Mouse (Mus musculus) forebrain, postnatal 0 days (tissue): ENCODE data around the gene Tmem211. TPM values are rescaled to one million over a fixed set of nuclear protein-coding genes. Genes with fewer than 3 reads are reported as not detected.
A peak's percentile ranks its signal among the peaks of the same experiment; 100 is the strongest.

Source experiments
- ATAC-seq: fragments of 200-750 bp; cut with Nextera tagmentation; 2 replicates; pipeline ENCODE4 v1.8.0; 2017; ENCODE audit warnings: mild to moderate bottlenecking, moderate library complexity
- DNase-seq: peaks from one replicate; pipeline ENCODE4 v3.0.0-alpha.2; 2015
- H3K27ac ChIP-seq: fragments of 300-500 bp; sonication (generic); 2 replicates; pipeline ENCODE4 v1.5.1; 2014; ENCODE audit warnings: low read depth, mild to moderate bottlenecking, antibody characterized with exemption, low read length, moderate library complexity, mixed read lengths
- H3K27me3 ChIP-seq: fragments of 300-500 bp; sonication (generic); 2 replicates; pipeline ENCODE4 v1.6.1; 2014; ENCODE audit warnings: mild to moderate bottlenecking, low read length, mixed read lengths; ENCODE audit not compliant: insufficient read depth
- H3K36me3 ChIP-seq: fragments of 300-500 bp; sonication (generic); 2 replicates; pipeline ENCODE4 v1.6.1; 2014; ENCODE audit warnings: mild to moderate bottlenecking, moderate library complexity; ENCODE audit not compliant: insufficient read depth
- H3K4me1 ChIP-seq: fragments of 300-500 bp; sonication (generic); 2 replicates; pipeline ENCODE4 v1.6.1; 2014; ENCODE audit warnings: antibody characterized with exemption; ENCODE audit not compliant: insufficient read depth
- H3K4me2 ChIP-seq: fragments of 300-500 bp; sonication (generic); 2 replicates; pipeline ENCODE4 v1.6.1; 2014; ENCODE audit warnings: low read depth, mild to moderate bottlenecking, moderate library complexity
- H3K4me3 ChIP-seq: fragments of 300-500 bp; sonication (generic); 2 replicates; pipeline ENCODE4 v1.5.1; 2014; ENCODE audit warnings: low read depth, low read length, mixed read lengths
- H3K9ac ChIP-seq: fragments of 300-500 bp; sonication (generic); 2 replicates; pipeline ENCODE4 v1.6.1; 2014; ENCODE audit warnings: mild to moderate bottlenecking
- H3K9me3 ChIP-seq: fragments of 300-500 bp; sonication (generic); 2 replicates; pipeline ENCODE4 v1.6.1; 2016; ENCODE audit warnings: low read length
- CTCF ChIP-seq: sonication (generic); IDR thresholded peaks from 2 replicates; pipeline ENCODE4 v1.5.1; 2016; ENCODE audit warnings: antibody characterized with exemption, control low read depth, low read depth
- WGBS: fragments of 180-500 bp; shearing (Covaris S2); extraction: QIAGEN DNeasy Blood & Tissue Kit; methylation state at CpG from one replicate; pipeline ENCODE4 v1.1.7; 2014; 5-methylcytosine and 5-hydroxymethylcytosine counted together
- polyA plus RNA-seq: library from polyadenylated mRNA; unstranded; fragments of >200 nt; fragmentation: Nextera tagmentation; extraction: Ambion mirVana; gene quantifications from 2 replicates; pipeline ENCODE4 v1.2.1, GENCODE M21; 2015
- total RNA-seq: library from RNA; depleted of rRNA; stranded (reverse); fragments of >200 nt; gene quantifications from 2 replicates; pipeline ENCODE4 v1.2.3, GENCODE M21; 2014

The Tmem211 gene
- total and polyA plus RNA-seq, 2 experiments from 2014 or later: not detected

DNA sequence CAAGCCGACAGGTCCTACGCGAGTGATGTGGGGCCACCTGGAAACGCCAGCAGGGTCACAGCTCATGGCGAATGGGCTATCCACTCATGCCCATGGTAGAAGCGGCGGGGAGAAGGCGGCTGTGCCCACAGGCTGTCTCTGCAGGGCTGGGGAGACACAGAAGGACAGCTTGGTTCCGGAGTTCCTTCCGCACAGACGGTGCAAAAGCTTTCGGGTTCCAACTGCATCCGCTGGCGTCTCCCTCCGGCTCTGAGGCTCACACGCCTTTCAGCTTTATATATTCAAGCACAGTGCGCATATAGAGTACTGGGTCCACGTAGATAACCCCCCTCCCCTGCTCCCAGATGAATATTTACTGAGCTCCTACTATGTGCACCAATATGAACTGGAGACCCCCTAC, 32.9 kb upstream of the Tmem211 start:
- peaks cover 27% of the 10 kb centered on the region; the same call in 1 of the 2 replicates for H3K4me1 ChIP-seq
- no peak for TF ChIP-seq CTCF
- WGBS: 74% methylated on average over 18 of the region's 18 CpGs
- peak overlapping the region; percentile 16 for H3K4me3 ChIP-seq
- peak; percentile 80 for DNase-seq
- peak overlapping the region; percentile 50; the same call in 1 of the 2 replicates for H3K27ac ChIP-seq
- H3K9me3 ChIP-seq: no peaks in the 10 kb centered on the region
- H3K27me3 ChIP-seq: no peaks in the 10 kb centered on the region
- H3K4me2 ChIP-seq: peak overlapping the region; percentile 29
- peak overlapping the region; percentile 22 for H3K9ac ChIP-seq
- ATAC-seq: peak; percentile 58
- peaks cover 3% of the 10 kb centered on the region for H3K36me3 ChIP-seq

DNA sequence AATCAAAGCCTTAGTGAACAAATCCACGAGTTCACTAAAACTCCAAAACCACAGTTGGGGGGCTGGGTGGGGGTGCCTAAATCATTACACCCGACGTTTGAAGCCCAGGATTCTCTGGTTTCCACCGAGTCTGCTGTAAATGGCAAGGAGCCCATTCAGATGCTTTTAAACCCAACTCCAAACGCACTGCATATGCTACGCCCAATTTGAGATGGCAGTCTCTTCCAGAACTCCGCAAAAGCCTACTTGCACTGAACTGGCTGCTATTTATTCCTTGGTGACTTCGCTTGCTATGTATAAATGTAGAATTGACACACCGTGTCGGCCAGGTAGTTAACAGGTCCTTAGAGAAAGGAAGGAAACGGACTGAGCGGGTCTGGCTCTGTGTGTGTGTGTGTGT, 31.3 kb upstream of the Tmem211 start:
- H3K4me1 ChIP-seq: peaks cover 27% of the 10 kb centered on the region; the same call in 1 of the 2 replicates
- ATAC-seq (peak; percentile 69; the same call in 1 of the 2 replicates), DNase-seq (peak; percentile 83)
- H3K27ac ChIP-seq: peak overlapping the region; percentile 71
- H3K4me3 ChIP-seq: no peak overlapping the region
- TF ChIP-seq CTCF: no peak
- no peaks in the 10 kb centered on the region for H3K36me3 ChIP-seq
- H3K9me3 ChIP-seq: no peaks in the 10 kb centered on the region
- no peak overlapping the region for H3K4me2 ChIP-seq
- no peaks in the 10 kb centered on the region for H3K27me3 ChIP-seq
- no peak overlapping the region for H3K9ac ChIP-seq
- 48% methylated on average over 12 of the region's 12 CpGs for WGBS

DNA sequence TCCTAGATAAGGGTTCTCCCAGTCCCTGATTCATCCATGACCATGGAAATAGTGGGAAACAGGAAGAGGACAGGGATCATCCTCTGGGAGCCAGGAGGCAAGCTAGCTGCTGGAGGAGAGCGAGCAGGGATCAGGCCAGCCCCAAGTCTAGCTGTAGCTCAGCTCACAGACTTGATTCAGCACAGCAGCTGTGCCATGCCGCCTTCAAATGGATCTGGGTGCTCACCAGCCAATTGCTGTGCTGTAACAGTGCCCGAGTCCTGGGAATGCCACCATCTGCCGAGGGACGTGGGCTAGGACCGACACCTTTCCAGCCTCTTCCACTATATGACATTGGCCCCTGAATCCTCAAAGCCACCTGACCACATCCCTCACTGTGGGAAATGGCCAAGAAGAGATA, 30.8 kb upstream of the Tmem211 start:
- TF ChIP-seq CTCF: no peak
- no peaks in the 10 kb centered on the region for H3K36me3 ChIP-seq
- H3K4me2 ChIP-seq: no peak overlapping the region
- no peaks in the 10 kb centered on the region for H3K9me3 ChIP-seq
- peak overlapping the region; percentile 71 for H3K27ac ChIP-seq
- WGBS: 61% methylated on average over 6 of the region's 6 CpGs
- no peaks in the 10 kb centered on the region for H3K27me3 ChIP-seq
- H3K9ac ChIP-seq: no peak overlapping the region
- DNase-seq: peak; percentile 68
- ATAC-seq: peak; percentile 47; the same call in 1 of the 2 replicates
- peaks cover 27% of the 10 kb centered on the region; the same call in 1 of the 2 replicates for H3K4me1 ChIP-seq
- no peak overlapping the region for H3K4me3 ChIP-seq

DNA sequence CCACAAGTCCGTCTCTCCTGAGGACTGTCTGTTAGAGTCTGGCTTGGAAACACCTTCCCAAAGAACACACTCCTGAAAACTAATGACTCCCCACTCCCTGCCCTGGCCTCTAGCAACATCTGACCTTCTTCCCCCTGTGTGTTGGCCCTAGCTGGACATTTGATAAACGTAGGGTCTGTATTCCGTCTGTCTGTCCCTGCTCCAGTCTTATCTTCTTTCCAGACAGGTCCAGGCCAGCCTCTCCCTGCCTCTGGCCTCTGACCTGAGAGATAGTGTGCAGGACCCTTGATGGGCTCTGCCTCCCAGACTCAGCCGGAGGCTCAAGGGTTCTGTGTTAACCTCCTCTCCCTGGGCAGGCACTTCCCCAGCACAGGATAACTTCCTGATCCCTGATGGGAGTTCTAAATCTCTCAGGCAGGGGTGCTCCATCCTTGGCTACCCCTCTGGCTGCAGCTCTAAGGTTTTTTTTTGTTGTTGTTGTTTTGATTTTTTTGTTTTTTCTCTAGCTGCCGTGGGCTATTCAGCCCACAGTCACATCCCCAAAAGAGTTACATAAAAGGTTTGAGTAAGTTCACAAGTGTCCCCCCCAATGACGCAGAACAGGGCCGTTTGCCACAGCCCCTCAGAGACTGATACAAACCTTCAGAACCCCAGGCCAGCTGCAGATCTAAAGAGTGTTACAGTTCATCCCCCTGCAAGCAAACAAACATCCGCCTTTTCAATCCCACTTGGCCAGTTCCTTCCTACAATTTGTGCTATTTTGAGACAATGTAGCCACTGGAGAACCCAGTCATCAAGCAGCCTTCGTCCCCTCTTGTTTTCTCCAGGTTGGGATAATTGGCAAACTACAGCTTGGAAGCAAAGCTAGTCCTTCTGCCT, 29.6 kb upstream of the Tmem211 start:
- Histone ChIP-seq H3K4me3 (no peak overlapping the region), H3K9ac (no peak overlapping the region), H3K4me2 (no peak overlapping the region), H3K36me3 (no peaks in the 10 kb centered on the region), H3K27ac (peak overlapping the region; percentile 40; the same call in 1 of the 2 replicates), H3K27me3 (no peaks in the 10 kb centered on the region), H3K9me3 (no peaks in the 10 kb centered on the region), H3K4me1 (peaks cover 19% of the 10 kb centered on the region; the same call in 1 of the 2 replicates)
- 60% methylated on average over 9 of the region's 9 CpGs for WGBS
- ATAC-seq (no peak), DNase-seq (no peak)
- no peak for TF ChIP-seq CTCF

DNA sequence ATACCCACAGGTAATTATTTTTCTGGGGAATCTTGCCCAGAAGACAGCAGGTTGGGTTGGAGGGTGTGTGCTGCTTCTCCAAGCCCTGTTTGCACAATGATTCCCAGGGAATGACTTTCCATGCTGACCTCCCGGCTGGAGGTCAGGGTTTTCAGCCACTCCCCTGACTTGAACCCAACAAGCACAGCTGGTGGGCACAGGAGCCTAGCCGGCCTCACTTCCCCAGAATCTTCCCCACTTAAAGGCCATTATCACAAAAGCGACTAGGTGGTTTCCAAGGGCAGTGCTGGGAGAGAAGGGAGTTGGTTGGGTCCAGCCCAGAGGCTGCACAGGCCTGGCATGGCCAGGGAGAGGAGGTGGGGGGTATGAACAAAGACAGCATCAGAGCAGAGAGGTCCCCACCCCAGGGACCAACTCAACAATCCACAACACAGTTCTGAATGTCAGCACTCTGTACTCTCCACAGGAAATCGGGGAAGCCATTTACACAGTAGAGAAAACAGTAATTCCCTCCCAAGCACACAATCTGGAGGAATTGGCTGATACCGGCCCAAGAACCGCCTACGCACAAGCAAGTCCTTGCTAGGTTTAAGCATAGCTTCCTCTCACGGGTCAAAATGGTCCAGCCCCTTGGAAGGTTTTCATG, 27.5 kb upstream of the Tmem211 start:
- Histone ChIP-seq H3K4me1 (peaks cover 11% of the 10 kb centered on the region; the same call in 1 of the 2 replicates), H3K4me2 (no peak overlapping the region), H3K27ac (no peak overlapping the region), H3K36me3 (no peaks in the 10 kb centered on the region), H3K27me3 (no peaks in the 10 kb centered on the region), H3K4me3 (no peak overlapping the region), H3K9ac (no peak overlapping the region), H3K9me3 (no peaks in the 10 kb centered on the region)
- TF ChIP-seq CTCF: no peak
- DNase-seq (no peak), ATAC-seq (no peak)
- WGBS: 49% methylated on average over 8 of the region's 8 CpGs

DNA sequence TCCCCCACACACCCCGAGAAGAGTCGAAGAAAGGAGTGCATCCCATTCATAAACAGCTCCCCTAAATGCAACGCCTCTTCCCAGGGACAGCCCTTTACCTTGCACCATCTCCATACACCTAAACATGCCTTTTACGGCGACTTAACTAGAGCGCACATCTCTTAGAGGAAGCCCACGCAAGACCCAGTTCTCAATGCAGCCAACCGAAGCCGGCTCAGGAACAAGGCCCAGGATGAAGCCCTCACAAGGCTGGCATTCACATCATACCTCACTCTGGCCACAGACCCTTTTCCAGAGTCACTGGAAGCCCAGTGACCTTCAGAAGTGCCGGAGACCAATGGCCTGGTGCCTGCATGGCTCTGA, 27.0 kb upstream of the Tmem211 start:
- TF ChIP-seq CTCF: no peak
- DNase-seq (no peak), ATAC-seq (no peak)
- Histone ChIP-seq H3K4me3 (no peak overlapping the region), H3K36me3 (no peaks in the 10 kb centered on the region), H3K9me3 (no peaks in the 10 kb centered on the region), H3K4me1 (peaks cover 11% of the 10 kb centered on the region; the same call in 1 of the 2 replicates), H3K9ac (no peak overlapping the region), H3K27ac (no peak overlapping the region), H3K27me3 (no peaks in the 10 kb centered on the region), H3K4me2 (no peak overlapping the region)
- WGBS: 93% methylated on average over 10 of the region's 10 CpGs

DNA sequence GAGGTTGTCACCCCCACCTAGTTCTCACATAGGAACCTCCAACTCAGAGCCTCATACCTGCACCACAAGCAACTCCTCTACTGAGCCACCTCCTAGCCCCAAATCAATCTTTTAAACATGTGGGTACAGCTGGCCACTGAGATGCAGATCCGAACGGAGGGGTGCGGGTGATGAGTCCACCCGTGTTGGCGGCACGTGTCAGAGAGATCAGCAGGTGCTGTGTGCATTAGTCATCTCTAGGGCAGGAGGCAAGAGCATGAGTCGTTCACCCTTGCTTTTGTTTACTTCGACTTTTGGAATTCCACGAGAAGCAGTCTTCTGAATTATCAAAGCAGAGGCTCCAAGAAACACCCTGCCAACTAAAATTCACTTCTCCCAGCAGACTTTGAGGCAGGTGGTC, 22.5 kb upstream of the Tmem211 start:
- H3K4me1 ChIP-seq: peaks cover 5% of the 10 kb centered on the region; the same call in 1 of the 2 replicates
- no peak for DNase-seq
- TF ChIP-seq CTCF: no peak

More for the DNA sequence above, 22.5 kb upstream of the Tmem211 start:
- Histone ChIP-seq H3K36me3 (no peaks in the 10 kb centered on the region), H3K9ac (no peak overlapping the region), H3K9me3 (no peaks in the 10 kb centered on the region), H3K27me3 (no peaks in the 10 kb centered on the region), H3K4me3 (no peak overlapping the region), H3K4me2 (no peak overlapping the region), H3K27ac (no peak overlapping the region)
- no peak for ATAC-seq
- WGBS: 90% methylated on average over 9 of the region's 9 CpGs
